Mouse (Mus musculus) left cerebral cortex, adult 18-20 months (tissue): ENCODE measurements around the gene H2-DMa. TPM values are rescaled to one million over a fixed set of nuclear protein-coding genes. Genes with fewer than 3 reads are reported as not detected.

Experiments
- DNase-seq, 2 experiments: peaks; one replicate each; pipeline ENCODE4 v3.0.0; 2021 to 2022; ENCODE audit warnings: low spot score in 2 of 2, mixed read lengths in 1 of 2
- total RNA-seq, 2 experiments: library from RNA; stranded (reverse); gene quantifications; 2 replicates each; pipeline ENCODE4 v1.2.3; 2021

H2-DMa gene
- total RNA-seq, 2 experiments from 2014 or later = 22.3 to 26.5 TPM

- no peak for DNase-seq
Measured at GRCm38 (mm10) chr17:34123111-34123510, 3.8 kb downstream of the H2-DMa start.

DNA sequence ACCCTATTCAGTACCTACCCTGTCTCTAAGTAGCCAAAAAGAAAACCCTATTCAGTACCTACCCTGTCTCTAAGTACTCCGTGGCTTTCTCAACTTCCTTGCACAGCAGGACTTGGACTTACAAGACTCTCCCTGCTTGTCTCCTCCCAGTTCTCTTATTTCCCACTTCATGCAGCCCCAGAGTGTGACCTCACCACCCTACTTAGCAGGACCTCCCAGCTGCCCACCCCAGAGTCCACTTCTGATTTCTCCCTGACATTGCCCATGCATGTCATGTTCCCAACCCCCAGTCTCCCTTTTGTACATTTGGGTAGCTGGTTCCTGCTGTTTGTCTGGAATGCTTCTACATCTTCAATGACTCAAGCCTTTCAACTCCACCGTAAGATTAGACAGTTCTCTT is 4.2 kb downstream of the H2-DMa start:
- DNase-seq = no peak

- DNase-seq = no peak
Measured at GRCm38 (mm10) chr17:34124649-34125048, 5.3 kb downstream of the H2-DMa start.

DNA sequence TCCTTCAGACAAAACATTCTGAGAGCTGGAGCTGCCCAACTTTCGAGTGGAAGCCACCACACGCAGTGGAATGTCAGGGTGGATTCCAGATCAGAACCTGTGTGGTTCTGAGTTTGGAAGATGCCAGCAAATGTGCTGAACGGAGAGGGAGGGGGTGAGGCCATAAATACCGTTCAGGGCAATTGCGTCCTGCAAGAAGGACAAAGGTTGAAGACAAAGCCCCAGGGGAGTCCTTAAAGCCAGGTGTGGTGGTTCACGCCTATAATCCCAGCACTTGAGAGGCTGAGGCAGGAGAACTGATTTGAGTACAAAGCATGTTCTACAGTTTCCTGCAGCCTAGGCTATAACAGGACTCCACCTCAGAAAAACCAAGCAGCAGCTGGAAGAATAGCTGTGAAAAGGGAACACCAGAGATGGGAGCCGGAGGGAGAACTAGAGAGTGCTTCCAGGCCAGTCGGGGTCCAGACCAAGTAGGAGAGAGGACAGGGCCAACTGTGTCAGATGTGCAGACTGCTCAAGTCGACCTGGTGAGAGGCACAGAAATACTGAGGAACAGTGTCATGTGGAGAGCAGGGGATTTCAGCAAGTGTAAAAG is 7.6 kb downstream of the H2-DMa start:
- DNase-seq = no peak

GRCm38 (mm10) chr17:34127475-34127874 is 8.1 kb downstream of the H2-DMa start:
- DNase-seq = peak; percentile 72 to 80

DNA sequence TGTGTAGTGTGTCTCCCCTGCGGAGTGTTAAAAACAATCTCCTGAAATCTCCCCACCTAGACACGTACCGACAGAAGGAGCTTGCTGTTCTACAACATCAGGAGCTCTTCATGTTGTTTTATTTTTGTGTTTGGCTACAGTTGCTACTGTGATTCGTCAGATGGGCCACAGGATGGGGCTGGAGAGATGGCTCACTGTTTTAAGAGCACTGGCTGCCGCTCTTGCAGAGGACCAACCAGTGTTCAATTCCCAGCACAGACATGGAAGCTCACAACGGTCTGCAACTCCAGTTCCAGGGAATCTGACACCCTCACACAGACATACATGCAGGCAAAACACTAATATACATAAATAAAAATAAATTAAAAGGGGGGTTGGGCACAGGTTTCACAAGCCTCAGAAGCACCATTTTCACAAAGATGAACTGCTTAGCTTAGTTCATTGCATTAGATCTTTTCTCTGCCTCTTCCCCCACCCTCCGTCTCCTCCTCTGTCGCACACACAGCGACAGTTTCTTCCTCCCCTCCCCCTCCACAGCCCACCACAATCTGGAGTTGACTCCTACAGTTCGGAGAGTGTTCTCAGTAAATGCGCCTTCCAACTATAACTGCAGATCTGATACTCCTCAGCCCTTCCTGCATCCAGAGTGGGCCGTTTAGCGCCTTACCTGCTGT is 9.1 kb downstream of the H2-DMa start:
- peak; percentile 57 to 73 for DNase-seq

- DNase-seq = peak in 1 of 2 experiments; percentile 46
Measured at GRCm38 (mm10) chr17:34128944-34129791, 9.8 kb downstream of the H2-DMa start.

- DNase-seq = no peak
Measured at GRCm38 (mm10) chr17:34130073-34130947, 11.0 kb downstream of the H2-DMa start.

DNA sequence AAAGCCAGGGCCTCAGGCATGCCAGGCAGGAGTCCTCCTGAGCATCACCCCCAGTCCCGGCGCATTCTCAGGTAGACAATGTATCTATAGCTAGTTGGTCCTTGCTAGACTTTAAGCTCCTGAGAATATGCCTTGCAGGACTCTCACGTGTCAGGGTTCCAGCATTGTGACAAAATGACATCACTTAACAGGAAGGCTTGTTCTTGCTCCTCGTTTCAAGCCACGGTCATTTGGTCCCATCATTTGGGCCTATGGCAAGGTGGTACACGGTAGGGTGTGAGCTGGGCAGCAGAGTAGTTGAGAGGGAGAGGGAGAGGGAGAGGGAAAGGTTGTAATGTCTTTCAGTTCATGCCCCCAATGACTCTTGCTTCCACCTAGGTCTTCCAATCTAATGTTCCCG is 12.6 kb downstream of the H2-DMa start:
- no peak for DNase-seq

GRCm38 (mm10) chr17:34133289-34133688 is 13.9 kb downstream of the H2-DMa start:
- no peak for DNase-seq

GRCm38 (mm10) chr17:34134451-34134850 is 15.1 kb downstream of the H2-DMa start:
- DNase-seq = no peak

- DNase-seq = peak; percentile 96 to 98
Measured at GRCm38 (mm10) chr17:34135297-34136224, 16.2 kb downstream of the H2-DMa start.

DNA sequence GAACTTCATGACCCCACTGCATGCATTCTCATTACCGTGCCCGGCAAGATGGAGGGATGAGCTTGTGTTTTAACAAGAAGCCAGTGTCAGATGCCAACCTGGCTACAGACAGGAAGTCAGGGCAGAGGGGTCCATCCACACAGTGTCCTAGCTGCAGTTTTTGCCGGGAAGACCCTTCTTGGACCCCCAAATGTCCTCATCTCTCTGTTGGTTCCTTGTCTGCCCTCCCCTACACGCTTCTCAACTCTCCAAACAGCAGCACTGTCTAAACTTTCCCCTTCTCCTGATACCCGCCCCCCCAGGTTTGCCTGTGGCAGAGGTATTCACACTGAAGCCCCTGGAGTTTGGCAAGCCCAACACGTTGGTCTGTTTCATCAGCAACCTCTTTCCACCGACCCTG is 18.3 kb downstream of the H2-DMa start:
- no peak for DNase-seq

DNA sequence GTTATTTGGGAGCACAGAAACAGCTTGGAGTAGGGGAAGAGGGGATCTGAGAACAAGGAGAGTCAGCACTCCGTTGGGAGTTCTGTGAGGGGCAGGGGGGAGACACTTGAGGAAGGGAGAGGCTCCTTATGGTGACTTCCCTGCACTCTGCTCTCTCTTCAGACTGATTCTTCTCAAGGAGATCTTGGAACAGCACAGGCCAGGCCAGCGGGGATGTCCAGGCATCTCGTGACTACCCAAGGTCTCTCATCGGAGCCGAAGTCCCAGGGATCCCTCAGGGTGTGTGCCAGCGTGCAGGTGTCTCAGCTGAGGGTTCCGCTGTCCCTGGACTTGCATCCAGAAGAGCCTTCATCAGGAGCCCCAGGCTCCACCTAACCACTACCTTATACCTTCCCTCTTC is 19.3 kb downstream of the H2-DMa start:
- no peak for DNase-seq

- no peak for DNase-seq
Measured at GRCm38 (mm10) chr17:34139416-34139815, 20.1 kb downstream of the H2-DMa start.

- DNase-seq = no peak
Measured at GRCm38 (mm10) chr17:34140240-34140639, 20.9 kb downstream of the H2-DMa start.

GRCm38 (mm10) chr17:34141448-34141847 is 22.1 kb downstream of the H2-DMa start:
- DNase-seq = peak in 1 of 2 experiments; percentile 55

GRCm38 (mm10) chr17:34142456-34143010 is 23.2 kb downstream of the H2-DMa start:
- DNase-seq = no peak

DNA sequence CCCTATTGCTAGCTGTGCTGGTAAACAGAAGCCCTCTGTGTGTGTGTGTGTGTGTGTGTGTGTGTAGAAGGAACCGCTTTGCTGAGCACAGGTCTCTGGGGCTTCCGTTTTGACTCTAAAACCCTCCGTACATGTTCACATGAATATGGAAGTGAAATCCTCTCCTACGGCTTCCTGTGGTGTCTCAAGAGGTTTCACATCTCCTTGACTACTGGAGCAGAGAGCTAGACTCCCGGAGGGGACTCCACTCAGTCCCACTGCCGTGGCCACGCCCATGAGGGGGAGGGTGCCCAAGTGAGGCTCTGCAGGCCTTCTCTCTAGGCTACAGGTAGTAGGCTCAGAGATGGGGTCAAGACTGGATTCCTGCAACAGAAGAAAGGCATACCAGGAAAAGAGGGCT is 23.7 kb downstream of the H2-DMa start, which contains the start of gene H2-DMb2:
H2-DMb2 (plus strand) TSS at position 275 of the 400 bp plus-strand sequence.
- DNase-seq = no peak

GRCm38 (mm10) chr17:34143461-34143860 is 24.1 kb downstream of the H2-DMa start:
- DNase-seq = no peak
